Mouse (Mus musculus): ENCODE measurements at regions not wholly inside any gene's neighbourhood (a gene's known extent, or its start where the extent isn't known, plus 50 kb on each side); places are given as distances from the start of the nearest gene placed in this dataset.
"Not testable (repeated sequence)": the region's sequence is repeated elsewhere in the genome, so short reads cannot be mapped to it uniquely, and the experiment has no call there.

GRCm38 (mm10) chr12:27941053-27941452, 598.7 kb upstream of the Sox11 start:
- Histone ChIP-seq H3K4me3 (replicated peaks; ENCODE audit: control insufficient read depth, low read depth, low read length) (no peak overlapping the region), H3K4me1 (ENCODE audit: control insufficient read depth, insufficient read depth, low read length) (no peaks in the 10 kb centered on the region), H3K27ac (ENCODE audit: control insufficient read depth, insufficient read depth, low read depth, low read length, poor library complexity) (no peak overlapping the region)
- TF ChIP-seq POLR2A (IDR thresholded peaks at IDR 0.05; ENCODE audit: borderline replicate concordance, control insufficient read depth, low read depth, low read length) (no peak), CTCF (IDR thresholded peaks at IDR 0.05; ENCODE audit: control insufficient read depth, insufficient read depth, low read length) (no peak)
- WGBS: 71% methylated on average over 1 of the region's 1 CpGs

- 51% methylated on average over 7 of the region's 7 CpGs for WGBS
- H3K4me1 ChIP-seq (ENCODE audit: control insufficient read depth, insufficient read depth, low read length): no peaks in the 10 kb centered on the region
- TF ChIP-seq CTCF (IDR thresholded peaks at IDR 0.05; ENCODE audit: control insufficient read depth, insufficient read depth, low read length) (no peak), POLR2A (IDR thresholded peaks at IDR 0.05; ENCODE audit: borderline replicate concordance, control insufficient read depth, low read depth, low read length) (no peak)
- no peak overlapping the region for H3K27ac ChIP-seq (ENCODE audit: control insufficient read depth, insufficient read depth, low read depth, low read length, poor library complexity)
- no peak overlapping the region for H3K4me3 ChIP-seq (replicated peaks; ENCODE audit: control insufficient read depth, low read depth, low read length)
Observed at GRCm38 (mm10) chr12:27932382-27933140, 590.2 kb upstream of the Sox11 start.

- TF ChIP-seq POLR2A (IDR thresholded peaks at IDR 0.05; ENCODE audit: borderline replicate concordance, control insufficient read depth, low read depth, low read length): no peak
- TF ChIP-seq CTCF (IDR thresholded peaks at IDR 0.05; ENCODE audit: control insufficient read depth, insufficient read depth, low read length): no peak
- Histone ChIP-seq H3K4me3 (replicated peaks; ENCODE audit: control insufficient read depth, low read depth, low read length) (no peak overlapping the region), H3K27ac (ENCODE audit: control insufficient read depth, insufficient read depth, low read depth, low read length, poor library complexity) (no peak overlapping the region), H3K4me1 (ENCODE audit: control insufficient read depth, insufficient read depth, low read length) (no peaks in the 10 kb centered on the region)
- 75% methylated on average over 11 of the region's 11 CpGs for WGBS
Observed at GRCm38 (mm10) chr12:27928366-27928963, 586.1 kb upstream of the Sox11 start.

GRCm38 (mm10) chr12:27926730-27927129, 584.4 kb upstream of the Sox11 start:
- TF ChIP-seq POLR2A (IDR thresholded peaks at IDR 0.05; ENCODE audit: borderline replicate concordance, control insufficient read depth, low read depth, low read length) (no peak), CTCF (IDR thresholded peaks at IDR 0.05; ENCODE audit: control insufficient read depth, insufficient read depth, low read length) (no peak)
- Histone ChIP-seq H3K4me3 (replicated peaks; ENCODE audit: control insufficient read depth, low read depth, low read length) (no peak overlapping the region), H3K27ac (ENCODE audit: control insufficient read depth, insufficient read depth, low read depth, low read length, poor library complexity) (no peak overlapping the region), H3K4me1 (ENCODE audit: control insufficient read depth, insufficient read depth, low read length) (no peaks in the 10 kb centered on the region)
- 83% methylated on average over 6 of the region's 6 CpGs for WGBS

- WGBS: 69% methylated on average over 1 of the region's 1 CpGs
- TF ChIP-seq CTCF (IDR thresholded peaks at IDR 0.05; ENCODE audit: control insufficient read depth, insufficient read depth, low read length) (no peak), POLR2A (IDR thresholded peaks at IDR 0.05; ENCODE audit: borderline replicate concordance, control insufficient read depth, low read depth, low read length) (no peak)
- Histone ChIP-seq H3K4me3 (replicated peaks; ENCODE audit: control insufficient read depth, low read depth, low read length) (no peak overlapping the region), H3K4me1 (ENCODE audit: control insufficient read depth, insufficient read depth, low read length) (no peaks in the 10 kb centered on the region), H3K27ac (ENCODE audit: control insufficient read depth, insufficient read depth, low read depth, low read length, poor library complexity) (no peak overlapping the region)
Observed at GRCm38 (mm10) chr12:27920607-27921006, 578.2 kb upstream of the Sox11 start.

GRCm38 (mm10) chr12:27916401-27916920, 574.1 kb upstream of the Sox11 start:
- 36% methylated on average over 3 of the region's 3 CpGs for WGBS
- TF ChIP-seq CTCF (IDR thresholded peaks at IDR 0.05; ENCODE audit: control insufficient read depth, insufficient read depth, low read length) (no peak), POLR2A (IDR thresholded peaks at IDR 0.05; ENCODE audit: borderline replicate concordance, control insufficient read depth, low read depth, low read length) (no peak)
- Histone ChIP-seq H3K4me3 (replicated peaks; ENCODE audit: control insufficient read depth, low read depth, low read length) (no peak overlapping the region), H3K27ac (ENCODE audit: control insufficient read depth, insufficient read depth, low read depth, low read length, poor library complexity) (no peak overlapping the region), H3K4me1 (ENCODE audit: control insufficient read depth, insufficient read depth, low read length) (no peaks in the 10 kb centered on the region)

- no peaks in the 10 kb centered on the region for H3K4me1 ChIP-seq (ENCODE audit: control insufficient read depth, insufficient read depth, low read length)
- TF ChIP-seq POLR2A (IDR thresholded peaks at IDR 0.05; ENCODE audit: borderline replicate concordance, control insufficient read depth, low read depth, low read length): no peak
- TF ChIP-seq CTCF (IDR thresholded peaks at IDR 0.05; ENCODE audit: control insufficient read depth, insufficient read depth, low read length): no peak
- no peak overlapping the region for H3K27ac ChIP-seq (ENCODE audit: control insufficient read depth, insufficient read depth, low read depth, low read length, poor library complexity)
- H3K4me3 ChIP-seq (replicated peaks; ENCODE audit: control insufficient read depth, low read depth, low read length): no peak overlapping the region
- WGBS: 85% methylated on average over 5 of the region's 5 CpGs
Observed at GRCm38 (mm10) chr12:27909417-27910100, 567.2 kb upstream of the Sox11 start.

- H3K27ac ChIP-seq (ENCODE audit: control insufficient read depth, insufficient read depth, low read depth, low read length, poor library complexity); H3K4me3 ChIP-seq (replicated peaks; ENCODE audit: control insufficient read depth, low read depth, low read length): not testable (repeated sequence)
Observed at GRCm38 (mm10) chr12:27896682-27897081, 554.3 kb upstream of the Sox11 start.

More at GRCm38 (mm10) chr12:27896682-27897081, 554.3 kb upstream of the Sox11 start:
- not testable (repeated sequence) for H3K4me1 ChIP-seq (ENCODE audit: control insufficient read depth, insufficient read depth, low read length)

Measured in bone marrow, adult 2 months (tissue).